Mouse (Mus musculus): ENCODE results near the gene Orai2. TPM values are rescaled to one million over a fixed set of nuclear protein-coding genes. Genes with fewer than 3 reads are reported as not detected.

The Orai2 gene
- total and polyA plus RNA-seq, 3 experiments, result 7.3 to 8.8 (median 7.4) TPM

GRCm38 (mm10) chr5:136182830-136183229 lies 12.3 kb upstream of the Orai2 start:
- H3K36me3 ChIP-seq (replicated peaks in 1 of 2; ENCODE audit: control insufficient read depth in 1 of 2, insufficient read depth in 1 of 2, low read length in 1 of 2), result peaks cover 71 to 92% of the 10 kb centered on the region in 2 experiments
- H3K79me2 ChIP-seq (replicated peaks; ENCODE audit: control insufficient read depth, extremely low read depth, insufficient read depth, poor library complexity, severe bottlenecking), result no peaks in the 10 kb centered on the region
- TF ChIP-seq TBP (conservative IDR thresholded peaks at IDR 0.05; ENCODE audit: low read depth, low read length), result no peak
- TF ChIP-seq JUND (conservative IDR thresholded peaks at IDR 0.05; ENCODE audit: low read depth, low read length), result no peak
- TF ChIP-seq HCFC1 (IDR thresholded peaks at IDR 0.05; ENCODE audit: low read depth, low read length), result no peak
- no peak for TF ChIP-seq ZMIZ1 (IDR thresholded peaks at IDR 0.05; ENCODE audit: low read depth, low read length)
- no peak for TF ChIP-seq PAX5 (IDR thresholded peaks at IDR 0.05; ENCODE audit: low read length)
- no peak for TF ChIP-seq NRF1 (IDR thresholded peaks at IDR 0.05; ENCODE audit: low read depth, low read length)
- TF ChIP-seq SIN3A (IDR thresholded peaks at IDR 0.05; ENCODE audit: low read length), result no peak
- no peak for TF ChIP-seq ZKSCAN1 (IDR thresholded peaks at IDR 0.05; ENCODE audit: borderline replicate concordance, low read depth, low read length)
- no peak for TF ChIP-seq KAT2A (IDR thresholded peaks at IDR 0.05; ENCODE audit: insufficient replicate concordance, low read length)
- H3K9ac ChIP-seq (ENCODE audit: insufficient read depth, low read depth), result no peak overlapping the region
- no peak overlapping the region for H3K4me2 ChIP-seq (ENCODE audit: insufficient read depth, low read depth, poor library complexity, severe bottlenecking)
- H3K9me3 ChIP-seq (replicated peaks; ENCODE audit: low read length), result no peaks in the 10 kb centered on the region
- in situ Hi-C loops (cut with MboI; ENCODE audit: low pct_ligation_motif_present, low pct_unique_long_range_greater_than_20kb, low sequenced_read_pairs), result no loop called here
- dilution Hi-C loops (cut with MboI; ENCODE audit: extremely low pct_ligation_motif_present, extremely low pct_unique_long_range_greater_than_20kb, low sequenced_read_pairs), result no loop called here
- H3K27ac ChIP-seq (ENCODE audit: insufficient read depth, low read depth), result no peak overlapping the region
- no peak overlapping the region for H3K4me3 ChIP-seq (replicated peaks in 1 of 3; ENCODE audit: low read depth in 2 of 3, low read length in 2 of 3, poor library complexity in 1 of 3)
- H3K27me3 ChIP-seq (replicated peaks), result no peaks in the 10 kb centered on the region
- no peak for DNase-seq (ENCODE audit: extremely low read depth)
- peaks cover 6 to 8% of the 10 kb centered on the region in 2 experiments; a peak in 3 of 4 replicates for H3K4me1 ChIP-seq (ENCODE audit: control insufficient read depth in 1 of 2, insufficient read depth in 2 of 2)

GRCm38 (mm10) chr5:136182049-136182448 lies 11.5 kb upstream of the Orai2 start:
- H3K36me3 ChIP-seq (replicated peaks in 1 of 2; ENCODE audit: control insufficient read depth in 1 of 2, insufficient read depth in 1 of 2, low read length in 1 of 2), result peaks cover 72 to 95% of the 10 kb centered on the region in 2 experiments
- H3K4me3 ChIP-seq (replicated peaks in 1 of 3; ENCODE audit: low read depth in 2 of 3, low read length in 2 of 3, poor library complexity in 1 of 3), result no peak overlapping the region
- H3K79me2 ChIP-seq (replicated peaks; ENCODE audit: control insufficient read depth, extremely low read depth, insufficient read depth, poor library complexity, severe bottlenecking), result no peaks in the 10 kb centered on the region
- H3K4me2 ChIP-seq (ENCODE audit: insufficient read depth, low read depth, poor library complexity, severe bottlenecking), result no peak overlapping the region
- H3K9ac ChIP-seq (ENCODE audit: insufficient read depth, low read depth), result no peak overlapping the region
- H3K9me3 ChIP-seq (replicated peaks; ENCODE audit: low read length), result no peaks in the 10 kb centered on the region
- DNase-seq (ENCODE audit: extremely low read depth), result no peak
- H3K27ac ChIP-seq (ENCODE audit: insufficient read depth, low read depth), result no peak overlapping the region
- no peaks in the 10 kb centered on the region for H3K27me3 ChIP-seq (replicated peaks)
- dilution Hi-C loops (cut with MboI; ENCODE audit: extremely low pct_ligation_motif_present, extremely low pct_unique_long_range_greater_than_20kb, low sequenced_read_pairs), result no loop called here
- in situ Hi-C loops (cut with MboI; ENCODE audit: low pct_ligation_motif_present, low pct_unique_long_range_greater_than_20kb, low sequenced_read_pairs), result no loop called here
- H3K4me1 ChIP-seq (ENCODE audit: control insufficient read depth in 1 of 2, insufficient read depth in 2 of 2), result peaks cover 6 to 8% of the 10 kb centered on the region in 2 experiments; a peak in 3 of 4 replicates
- no peak for TF ChIP-seq POLR2A (IDR thresholded peaks at IDR 0.05; ENCODE audit: low read depth, low read length)
- no peak for TF ChIP-seq MXI1 (IDR thresholded peaks at IDR 0.05; ENCODE audit: low read depth, low read length)
- TF ChIP-seq E2F4 (IDR thresholded peaks at IDR 0.05; ENCODE audit: insufficient replicate concordance, low read depth, low read length), result no peak
- no peak for TF ChIP-seq ZNF384 (IDR thresholded peaks at IDR 0.05; ENCODE audit: low read depth, low read length)
- no peak for TF ChIP-seq MAZ (IDR thresholded peaks at IDR 0.05; ENCODE audit: low read depth, low read length)
- no peak for TF ChIP-seq CHD1 (IDR thresholded peaks at IDR 0.05; ENCODE audit: low read depth, low read length)
- no peak for TF ChIP-seq RCOR1 (conservative IDR thresholded peaks at IDR 0.05; ENCODE audit: low read depth, low read length)
- no peak for TF ChIP-seq MEF2A (IDR thresholded peaks at IDR 0.05; ENCODE audit: borderline replicate concordance, low read depth, low read length)
- no peak for TF ChIP-seq JUND (conservative IDR thresholded peaks at IDR 0.05; ENCODE audit: low read depth, low read length)
- no peak for TF ChIP-seq ZC3H11A (IDR thresholded peaks at IDR 0.05; ENCODE audit: low read depth, low read length)
- no peak for TF ChIP-seq PAX5 (IDR thresholded peaks at IDR 0.05; ENCODE audit: low read length)
- TF ChIP-seq KAT2A (IDR thresholded peaks at IDR 0.05; ENCODE audit: insufficient replicate concordance, low read length), result no peak
- TF ChIP-seq CTCF (conservative IDR thresholded peaks at IDR 0.05 in 1 of 2, IDR thresholded peaks at IDR 0.05 in 1 of 2; ENCODE audit: low read depth in 2 of 2, low read length in 2 of 2), result no peak
- TF ChIP-seq JUN (IDR thresholded peaks at IDR 0.05; ENCODE audit: insufficient read depth, low read depth, low read length), result no peak
- TF ChIP-seq GABPA (IDR thresholded peaks at IDR 0.05; ENCODE audit: insufficient replicate concordance, low read depth, low read length), result no peak
- TF ChIP-seq USF2 (conservative IDR thresholded peaks at IDR 0.05; ENCODE audit: low read depth, low read length), result no peak
- TF ChIP-seq ZKSCAN1 (IDR thresholded peaks at IDR 0.05; ENCODE audit: borderline replicate concordance, low read depth, low read length), result no peak
- TF ChIP-seq IRF4 (IDR thresholded peaks at IDR 0.05; ENCODE audit: low read depth, low read length), result no peak
- no peak for TF ChIP-seq SMC3 (IDR thresholded peaks at IDR 0.05; ENCODE audit: low read depth, low read length)
- TF ChIP-seq ELF1 (IDR thresholded peaks at IDR 0.05; ENCODE audit: low read depth, low read length), result no peak

All from CH12.LX (cell line).